Mouse (Mus musculus) small intestine, adult 10 weeks (tissue): ENCODE data around the gene Atxn7l3b. TPM values are rescaled to one million over a fixed set of nuclear protein-coding genes. Genes with fewer than 3 reads are reported as not detected.

Experiments used
- polyA plus RNA-seq: library from polyadenylated mRNA; stranded (reverse); fragments of 350-450 nt; fragmentation: Illumina TruSeq; extraction: RNeasy Lipid Tissue Mini Kit (QIAGEN cat#74804); gene quantifications from one replicate; pipeline ENCODE4 v1.2.3, GENCODE M21; 2014; ENCODE audit warnings: low replicate concordance

The Atxn7l3b gene
- 132 TPM for polyA plus RNA-seq

GRCm38 (mm10) chr10:112928452-112929221, at the start of gene Atxn7l3b:
Gene Atxn7l3b (minus strand): TSS chr10:112929001.

